Mouse (Mus musculus) gastrocnemius, postnatal 25 days (tissue): Measurements from ENCODE around the gene Larp4b. TPM values are rescaled to one million over a fixed set of nuclear protein-coding genes. Genes with fewer than 3 reads are reported as not detected.
A peak's percentile ranks its signal among the peaks of the same experiment; 100 is the strongest.

Experiments used
- DNase-seq: peaks from one replicate; pipeline ENCODE4 v3.0.0; 2022
- total RNA-seq, 2 experiments: library from RNA; stranded (reverse); gene quantifications; 1 replicate in 1 of 2; 2 replicates in 1 of 2; pipeline ENCODE4 v1.2.3; 2021

Larp4b gene
- total RNA-seq, 2 experiments from 2014 or later = 66.1 to 69.8 TPM

DNA sequence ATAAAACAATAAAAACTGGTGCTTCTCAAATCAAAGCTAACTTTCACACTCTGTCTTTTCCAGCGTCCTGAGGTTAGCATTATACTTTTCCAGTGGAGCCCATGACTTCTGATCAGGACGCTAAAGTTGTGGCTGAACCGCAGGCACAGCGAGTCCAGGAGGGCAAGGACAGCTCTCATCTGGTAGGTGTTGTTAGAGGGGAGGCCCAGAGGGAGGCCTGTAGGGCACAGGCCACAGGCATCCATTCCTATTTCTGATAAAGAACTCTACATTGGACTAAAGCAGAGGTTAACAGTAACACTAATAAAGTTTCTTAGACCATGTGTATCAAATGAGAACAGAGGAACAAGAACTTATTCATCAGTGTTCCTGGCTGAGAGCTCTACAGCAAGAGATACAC is 28.4 kb downstream of the Larp4b start:
- DNase-seq = no peak

GRCm38 (mm10) chr13:9125193-9125592 is 31.5 kb downstream of the Larp4b start:
- no peak for DNase-seq

GRCm38 (mm10) chr13:9127715-9128114 is 34.0 kb downstream of the Larp4b start:
- DNase-seq = no peak

- DNase-seq = no peak
Measured at GRCm38 (mm10) chr13:9128707-9129314, 35.1 kb downstream of the Larp4b start.

DNA sequence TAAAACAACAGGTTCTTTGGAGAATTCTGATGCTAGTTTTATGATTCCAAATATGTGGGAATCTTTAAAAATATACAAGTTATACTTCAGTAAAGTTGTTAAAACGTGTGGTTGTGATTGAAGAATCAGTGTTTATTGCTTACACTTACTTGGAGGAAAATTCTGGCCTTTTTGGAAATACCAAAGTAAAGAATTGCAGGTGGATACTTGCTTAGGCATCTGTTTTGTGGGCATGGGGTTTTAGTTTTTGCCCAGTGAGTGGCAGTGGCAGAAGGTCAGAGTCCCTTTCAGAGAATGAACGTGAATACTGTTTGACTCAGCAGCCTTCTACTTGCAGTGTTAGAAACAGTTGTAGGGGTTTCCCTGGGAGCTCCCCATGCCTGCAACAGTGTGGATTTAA is 40.7 kb downstream of the Larp4b start:
- DNase-seq = no peak

DNA sequence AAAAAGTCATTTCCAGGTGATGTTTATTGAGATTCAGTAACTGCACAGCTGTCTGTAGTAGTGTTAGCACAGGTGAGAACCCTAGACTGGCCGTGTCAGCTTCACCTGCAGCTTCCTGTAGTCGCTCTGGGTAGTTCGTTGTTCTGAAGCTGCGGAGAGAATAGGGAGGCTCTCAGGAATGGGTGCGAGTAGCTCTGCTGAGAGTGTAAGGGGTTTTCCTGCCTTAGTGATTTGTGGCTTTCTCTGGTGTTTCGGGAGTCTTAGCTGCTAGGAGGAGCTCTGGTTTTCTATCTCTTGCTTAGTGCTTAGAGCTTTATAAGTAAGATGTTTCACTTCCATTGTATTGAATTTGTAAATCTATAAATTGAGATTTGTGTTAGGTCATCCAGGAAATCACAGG is 42.4 kb downstream of the Larp4b start:
- no peak for DNase-seq

DNA sequence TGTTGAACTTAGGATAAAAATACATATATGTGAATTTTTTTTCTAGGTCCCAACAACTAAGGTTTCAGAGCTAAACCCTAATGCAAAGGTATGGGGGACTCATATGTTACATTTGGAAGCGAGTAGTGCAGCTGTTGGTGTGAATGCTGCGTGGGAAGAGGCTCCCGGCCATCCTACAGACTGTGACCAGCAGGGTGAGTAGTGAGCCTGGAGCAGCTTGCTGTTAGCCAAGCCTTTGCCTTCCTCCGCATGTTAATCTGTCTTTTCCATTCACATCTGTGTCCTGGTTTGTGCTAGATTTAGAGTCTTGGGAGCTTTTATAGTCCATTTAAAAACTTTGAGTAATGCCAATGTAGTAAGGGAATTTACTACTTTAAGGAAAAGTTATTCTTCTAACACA is 43.1 kb downstream of the Larp4b start:
- no peak for DNase-seq

GRCm38 (mm10) chr13:9139466-9139991 is 45.8 kb downstream of the Larp4b start:
- DNase-seq = no peak

DNA sequence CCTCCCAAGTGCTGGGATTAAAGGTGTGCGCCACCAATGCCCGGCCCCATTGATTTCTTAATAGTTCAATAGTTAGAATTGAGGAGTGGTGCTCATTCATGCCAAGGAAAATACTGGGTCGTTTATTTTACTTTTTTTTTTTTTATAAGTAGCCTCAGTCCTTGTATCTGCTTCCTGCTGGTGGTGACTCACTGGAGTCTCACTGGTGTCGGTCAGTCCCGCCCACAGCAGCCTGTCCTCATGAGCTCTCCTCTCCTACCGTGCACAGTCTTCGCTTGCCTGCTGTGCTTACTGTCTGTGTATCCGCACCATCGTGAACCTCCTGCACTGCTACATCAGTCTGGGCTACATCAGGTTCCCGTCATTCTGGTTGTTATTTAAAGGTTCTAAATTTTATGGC is 46.5 kb downstream of the Larp4b start:
- no peak for DNase-seq

DNA sequence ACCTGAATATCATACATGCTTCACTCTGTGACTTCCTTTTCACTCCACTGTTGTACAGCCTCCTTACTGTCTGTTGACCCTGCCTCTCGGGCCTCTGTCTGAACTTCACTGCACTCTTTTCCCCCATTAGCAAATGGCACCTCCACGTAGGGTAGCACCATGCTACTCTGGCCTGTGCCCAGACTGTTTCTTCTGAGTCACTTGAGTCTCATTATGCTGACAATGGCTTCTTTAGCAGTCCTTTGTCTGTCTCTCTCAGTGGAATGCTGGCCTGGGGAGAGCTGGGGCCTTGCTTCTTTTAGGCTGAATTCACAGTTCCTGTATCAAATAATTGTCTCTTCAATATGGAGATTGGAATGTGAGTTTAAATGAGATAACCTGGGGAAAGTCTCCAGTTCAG is 48.7 kb downstream of the Larp4b start:
- no peak for DNase-seq

DNA sequence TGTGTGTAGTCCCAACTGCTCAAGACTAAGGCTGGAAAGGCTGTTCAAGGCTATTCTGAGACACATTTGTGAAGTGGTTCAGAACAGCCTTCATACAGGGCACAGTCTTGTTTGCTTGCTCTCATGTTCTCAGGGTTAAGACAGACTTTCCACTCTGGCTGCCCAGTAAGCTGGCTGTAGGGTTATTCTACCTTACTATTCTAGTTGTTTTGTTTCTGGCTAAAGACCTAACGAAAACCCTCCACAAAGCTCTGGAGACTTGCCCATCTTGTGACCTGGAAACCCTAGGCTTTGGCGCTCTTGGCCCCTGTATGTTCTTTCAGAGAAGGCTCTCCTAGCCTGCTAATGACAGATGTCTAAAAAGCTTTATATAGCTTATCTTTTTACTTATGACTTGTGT is 55.1 kb downstream of the Larp4b start:
- DNase-seq = no peak

DNA sequence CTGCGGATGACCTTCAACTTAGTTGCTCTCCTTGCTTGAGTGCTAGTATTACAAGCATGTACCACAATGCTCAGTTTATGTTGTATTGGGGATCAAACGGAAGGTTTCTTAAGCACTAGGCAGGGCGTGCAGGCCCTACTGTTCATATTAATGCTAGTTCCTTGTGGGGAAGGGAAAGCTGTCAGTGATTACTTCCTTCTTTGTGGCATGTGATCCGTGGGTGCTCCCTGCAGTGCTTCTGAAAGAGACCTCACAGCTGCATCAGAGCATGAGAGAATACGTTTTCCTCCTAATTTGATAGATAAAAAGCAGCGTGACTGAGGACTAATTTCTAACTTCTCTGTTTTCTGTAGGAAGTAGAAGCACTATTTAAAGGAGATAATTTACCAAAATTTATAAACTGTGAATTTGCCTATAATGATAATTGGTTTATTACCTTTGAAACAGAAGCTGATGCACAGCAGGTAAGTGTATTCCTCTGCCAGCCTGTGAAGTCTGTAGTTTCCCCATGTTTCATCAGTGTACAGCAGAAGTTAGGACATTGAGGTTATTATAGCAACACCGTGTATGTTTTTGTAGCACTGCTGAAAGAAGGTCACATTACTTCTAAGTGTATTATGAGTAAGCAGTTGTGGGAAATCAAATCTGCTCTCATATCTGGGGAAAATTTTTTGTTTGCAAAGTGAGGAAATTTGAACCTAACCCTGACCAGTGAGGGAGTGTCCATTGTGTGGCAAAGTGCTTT is 56.0 kb downstream of the Larp4b start:
- DNase-seq = no peak

DNA sequence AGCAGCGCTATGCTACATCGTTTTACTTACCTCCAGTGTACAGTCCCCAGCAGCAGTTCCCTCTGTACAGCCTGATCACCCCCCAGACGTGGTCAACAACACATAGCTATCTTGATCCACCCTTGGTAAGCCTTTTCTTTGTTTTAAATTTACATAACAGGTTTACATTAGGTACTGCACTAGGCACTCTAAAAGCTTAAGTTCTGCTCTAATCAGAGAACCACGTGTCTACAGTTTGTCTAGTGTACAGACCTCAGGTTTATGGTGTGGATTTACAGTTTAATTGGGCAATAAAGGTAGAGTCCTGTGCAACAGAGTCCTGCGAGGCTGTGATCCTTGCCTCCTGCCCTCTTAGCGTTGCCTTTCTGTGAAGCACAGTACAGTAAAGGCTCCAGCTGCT is 57.4 kb downstream of the Larp4b start:
- DNase-seq = no peak

GRCm38 (mm10) chr13:9151619-9152018 is 57.9 kb downstream of the Larp4b start:
- no peak for DNase-seq

- no peak for DNase-seq
Measured at GRCm38 (mm10) chr13:9152267-9152666, 58.6 kb downstream of the Larp4b start.

DNA sequence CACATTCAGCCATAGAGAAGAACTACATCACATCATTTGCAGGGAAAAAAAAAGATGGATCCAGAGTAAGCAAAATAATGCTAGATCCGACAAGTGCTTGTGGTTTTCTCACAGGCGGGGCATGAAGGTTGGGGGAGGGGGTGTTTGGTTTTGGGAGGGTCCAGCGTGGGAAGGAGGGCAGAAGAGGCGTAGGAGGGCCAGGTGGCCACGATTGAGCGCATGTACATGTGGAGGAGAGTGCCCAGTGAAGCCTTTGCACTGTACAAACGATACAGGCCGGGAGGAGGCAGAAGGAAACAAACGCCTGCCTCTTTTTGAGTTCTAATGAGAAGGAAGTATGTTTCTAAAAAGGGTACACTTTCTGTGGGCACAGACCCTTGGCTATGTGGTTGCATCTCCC is 60.1 kb downstream of the Larp4b start:
- DNase-seq = no peak

GRCm38 (mm10) chr13:9159282-9159681 is 65.6 kb downstream of the Larp4b start:
- DNase-seq = no peak

DNA sequence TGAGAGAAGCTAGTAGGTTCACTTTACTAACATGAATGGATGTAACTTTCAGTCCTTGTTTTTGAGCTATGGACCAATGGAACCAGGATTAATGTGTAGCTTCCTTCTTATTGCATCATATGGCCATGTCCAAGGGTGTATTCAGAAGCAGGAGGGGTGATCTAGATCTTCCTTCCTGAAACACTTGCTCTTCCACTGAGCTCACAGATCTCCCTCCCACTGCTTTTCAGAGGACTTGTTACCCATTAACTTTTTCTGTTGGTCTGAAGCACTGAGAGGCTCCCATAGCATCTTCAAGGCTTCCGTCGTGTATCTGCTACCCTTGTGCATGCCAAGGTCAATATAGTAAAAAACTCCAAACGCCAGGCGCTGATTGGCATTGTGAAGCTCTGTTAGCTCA is 69.2 kb downstream of the Larp4b start:
- DNase-seq = no peak

DNA sequence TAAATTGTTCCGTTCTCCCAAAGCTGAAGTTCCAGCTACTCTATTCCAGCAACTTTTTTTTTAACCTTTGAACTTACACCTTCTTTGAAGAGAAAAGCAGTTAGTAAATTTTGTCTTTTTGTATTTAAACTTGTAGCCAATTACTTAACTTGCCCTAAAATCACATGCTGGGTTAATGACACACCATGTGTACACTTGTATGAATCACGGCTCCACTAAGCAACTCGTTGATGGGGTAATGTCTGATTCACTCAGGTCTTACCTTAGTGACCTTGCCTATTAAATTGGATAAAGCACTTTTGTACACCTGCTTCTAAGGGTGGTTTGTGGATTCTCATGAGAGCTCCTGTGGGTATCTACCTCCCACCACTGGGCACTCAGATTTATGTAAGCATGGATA is 74.2 kb downstream of the Larp4b start:
- DNase-seq = no peak

DNA sequence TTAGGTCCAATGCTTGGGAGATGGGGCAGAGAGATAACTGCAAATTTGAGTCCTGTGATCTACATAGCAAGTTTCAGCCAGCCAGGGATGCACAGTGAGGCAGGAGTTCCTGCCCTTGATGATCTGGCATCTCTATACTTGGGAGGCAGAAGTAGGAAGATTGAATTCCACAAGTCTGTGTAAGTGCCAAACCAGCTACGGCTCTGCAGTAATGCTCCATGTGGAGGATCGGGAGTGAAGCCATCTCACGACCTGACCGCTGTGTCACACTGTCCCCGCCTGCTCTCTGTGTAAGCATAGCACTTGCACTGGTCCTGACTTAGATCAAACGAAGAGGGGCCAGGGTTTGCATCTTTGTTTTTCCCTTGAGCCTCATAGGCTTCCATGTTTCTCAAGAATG is 75.9 kb downstream of the Larp4b start:
- DNase-seq = peak; percentile 30

- no peak for DNase-seq
Measured at GRCm38 (mm10) chr13:9170726-9171125, 77.0 kb downstream of the Larp4b start.

DNA sequence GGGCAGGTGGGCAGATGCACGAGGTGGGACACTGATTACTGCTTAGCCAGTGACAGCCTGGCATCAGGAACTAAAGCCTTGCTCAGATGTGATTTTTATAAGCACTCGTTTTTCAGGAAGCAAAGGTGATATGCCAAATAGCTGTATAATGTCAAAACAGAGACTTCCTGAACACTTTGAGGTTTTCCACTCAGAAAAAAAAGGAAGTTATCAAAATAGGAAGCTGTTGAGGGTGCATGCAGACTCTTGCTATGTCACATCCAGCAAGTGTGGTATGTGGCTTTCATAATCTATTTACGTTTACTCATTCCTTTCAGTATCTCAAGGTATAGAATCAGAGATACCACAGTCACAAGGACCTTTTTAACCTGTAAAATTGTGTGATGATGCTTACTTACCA is 79.7 kb downstream of the Larp4b start:
- no peak for DNase-seq

DNA sequence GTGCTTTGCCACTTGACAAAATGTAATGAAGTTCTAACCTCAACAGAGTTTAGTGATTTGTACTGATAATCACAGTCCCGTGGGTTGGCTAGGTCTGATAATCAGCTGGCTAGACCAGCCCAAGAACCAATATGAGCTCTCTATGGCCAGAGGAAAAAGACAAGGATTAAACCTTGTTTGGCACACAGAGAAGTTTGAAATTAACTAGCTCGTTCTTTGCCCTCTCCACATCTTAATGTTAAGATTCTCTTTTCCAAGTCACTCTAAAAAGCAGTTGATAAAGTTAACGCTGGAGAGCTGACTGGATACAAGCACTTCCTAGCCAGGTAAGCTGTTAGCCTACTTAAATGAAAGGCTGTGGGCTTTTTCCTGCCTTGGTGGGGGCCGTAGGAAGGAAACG is 81.5 kb downstream of the Larp4b start:
- DNase-seq = no peak

GRCm38 (mm10) chr13:9178270-9178669 is 84.6 kb downstream of the Larp4b start:
- DNase-seq = no peak
